Mouse (Mus musculus): ENCODE data around the gene Ppp1r15a. TPM values are rescaled to one million over a fixed set of nuclear protein-coding genes. Genes with fewer than 3 reads are reported as not detected.
"Not testable (repeated sequence)": the region's sequence is repeated elsewhere in the genome, so short reads cannot be mapped to it uniquely, and the experiment has no call there.

Ppp1r15a gene
- polyA plus RNA-seq, 1 experiment from 2014 or later: 17.5 TPM

DNA sequence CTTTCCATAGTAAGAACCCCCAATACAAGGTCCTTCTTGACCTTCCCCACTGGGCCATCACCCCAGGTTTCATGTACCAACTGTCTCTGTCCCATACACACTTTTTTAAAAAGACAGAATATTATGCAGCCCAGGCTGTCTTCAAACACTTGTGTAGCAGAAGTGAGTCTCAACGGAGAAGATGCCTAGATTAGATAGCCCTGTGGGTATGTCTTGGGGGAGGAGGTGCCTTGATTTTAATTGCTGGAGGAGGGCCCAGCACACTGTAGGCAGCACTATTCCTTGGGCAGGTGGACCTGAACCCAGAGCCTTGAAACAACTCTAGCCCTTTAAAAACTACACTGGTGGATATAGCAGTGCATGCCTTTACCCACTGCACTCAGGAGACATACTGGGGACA, 43.9 kb downstream of the Ppp1r15a start:
- Histone ChIP-seq H3K4me3 (ENCODE audit: low read depth, low read length) (no peak overlapping the region), H3K4me2 (no peak overlapping the region), H3K9me3 (ENCODE audit: low read depth, low read length) (no peaks in the 10 kb centered on the region), H3K4me1 (ENCODE audit: insufficient read depth) (no peaks in the 10 kb centered on the region), H3K9ac (no peak overlapping the region), H3K27ac (ENCODE audit: low read depth) (no peak overlapping the region), H3K36me3 (ENCODE audit: insufficient read depth) (no peaks in the 10 kb centered on the region), H3K27me3 (ENCODE audit: insufficient read depth, low read length) (no peaks in the 10 kb centered on the region)
- WGBS: 83% methylated on average over 1 of the region's 1 CpGs
- TF ChIP-seq CTCF (IDR thresholded peaks at IDR 0.05; ENCODE audit: low read depth): no peak
- no peak for DNase-seq
- ATAC-seq (ENCODE audit: insufficient read depth): no peak

DNA sequence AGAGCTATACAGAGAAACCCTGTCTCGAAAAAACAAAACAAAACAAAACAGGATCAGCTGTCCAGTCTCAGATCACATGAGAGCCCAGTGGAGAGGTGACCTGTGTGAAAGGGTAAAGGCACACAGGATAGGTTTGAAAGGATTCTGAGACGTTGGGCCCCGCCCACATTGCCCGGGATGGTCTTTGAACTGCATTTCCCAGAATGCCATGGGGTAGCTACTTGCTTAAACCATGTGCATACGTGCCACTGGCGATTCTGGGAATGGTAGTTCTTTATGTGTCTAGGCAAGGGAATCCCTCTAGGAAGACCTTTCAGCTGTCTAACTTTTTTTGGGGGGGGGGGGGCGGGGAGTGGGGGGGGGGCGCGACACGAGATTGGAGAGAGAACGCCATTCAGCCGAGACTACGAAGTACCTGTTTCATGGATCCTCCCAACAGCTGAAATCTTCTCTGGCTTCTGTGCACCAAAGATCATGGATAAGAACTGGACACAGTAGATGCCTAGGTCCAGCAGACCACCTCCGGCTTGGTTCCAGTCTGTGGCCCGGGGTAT, 44.6 kb downstream of the Ppp1r15a start, which contains the start of gene Tulp2:
Tulp2 (plus strand) TSS at position 504 of the 554 bp plus-strand sequence.
- Histone ChIP-seq H3K9me3 (ENCODE audit: low read depth, low read length) (no peaks in the 10 kb centered on the region), H3K4me3 (ENCODE audit: low read depth, low read length) (no peak within 1 kb of the TSS), H3K4me2 (no peak within 1 kb of the TSS), H3K36me3 (ENCODE audit: insufficient read depth) (no peaks in the 10 kb centered on the region), H3K27me3 (ENCODE audit: insufficient read depth, low read length) (no peaks in the 10 kb centered on the region), H3K4me1 (ENCODE audit: insufficient read depth) (no peaks in the 10 kb centered on the region), H3K9ac (no peak within 1 kb of the TSS), H3K27ac (ENCODE audit: low read depth) (no peak within 1 kb of the TSS)
- DNase-seq: peak; percentile 78
- no peak for TF ChIP-seq CTCF (IDR thresholded peaks at IDR 0.05; ENCODE audit: low read depth)
- WGBS: 57% methylated on average over 15 of the region's 15 CpGs
- peak; percentile 62 for ATAC-seq (ENCODE audit: insufficient read depth)

DNA sequence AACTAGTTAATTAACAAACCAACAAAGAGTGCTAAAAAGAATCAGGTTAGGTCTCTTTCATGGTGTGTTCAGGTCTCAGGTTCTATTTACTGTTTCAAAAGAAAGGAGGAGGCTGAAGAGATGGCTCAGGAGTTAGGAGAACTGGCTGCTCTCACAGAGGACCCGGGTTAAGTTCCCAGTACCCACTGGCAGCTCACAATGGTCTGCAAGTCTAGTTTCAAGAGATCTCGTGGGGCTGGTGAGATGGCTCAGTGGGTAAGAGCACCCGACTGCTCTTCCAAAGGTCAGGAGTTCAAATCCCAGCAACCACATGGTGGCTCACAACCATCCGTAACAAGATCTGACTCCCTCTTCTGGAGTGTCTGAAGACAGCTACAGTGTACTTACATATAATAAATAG, 45.8 kb downstream of the Ppp1r15a start:
- H3K9me3 ChIP-seq (ENCODE audit: low read depth, low read length); H3K4me3 ChIP-seq (ENCODE audit: low read depth, low read length); H3K9ac ChIP-seq; H3K4me2 ChIP-seq; H3K27me3 ChIP-seq (ENCODE audit: insufficient read depth, low read length); H3K27ac ChIP-seq (ENCODE audit: low read depth); H3K36me3 ChIP-seq (ENCODE audit: insufficient read depth); H3K4me1 ChIP-seq (ENCODE audit: insufficient read depth); ATAC-seq (ENCODE audit: insufficient read depth); DNase-seq: not testable (repeated sequence)
- 66% methylated on average over 3 of the region's 4 CpGs for WGBS

DNA sequence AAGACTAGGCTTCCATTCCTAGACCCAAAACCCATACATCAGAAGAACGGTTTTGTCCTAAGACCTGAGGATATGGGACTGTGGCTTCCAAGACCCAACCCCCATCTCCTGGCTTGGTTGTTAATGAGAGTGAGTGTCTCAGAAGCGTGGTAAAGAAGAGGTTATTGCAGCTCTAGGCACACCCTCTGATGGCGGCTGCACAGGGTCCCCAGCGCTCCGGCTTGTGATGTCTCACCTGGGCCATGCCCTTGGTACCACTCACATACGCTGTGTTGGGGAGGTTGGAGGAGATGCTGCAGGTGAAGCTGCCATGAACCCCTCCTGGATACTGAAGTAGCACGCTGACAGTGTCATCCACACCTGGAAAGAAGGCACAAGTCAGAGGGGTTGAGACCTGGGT, 47.3 kb downstream of the Ppp1r15a start:
- no peak for DNase-seq
- Histone ChIP-seq H3K9me3 (ENCODE audit: low read depth, low read length) (no peaks in the 10 kb centered on the region), H3K36me3 (ENCODE audit: insufficient read depth) (no peaks in the 10 kb centered on the region), H3K9ac (no peak overlapping the region), H3K4me3 (ENCODE audit: low read depth, low read length) (no peak overlapping the region), H3K27me3 (ENCODE audit: insufficient read depth, low read length) (no peaks in the 10 kb centered on the region), H3K4me2 (no peak overlapping the region), H3K27ac (ENCODE audit: low read depth) (no peak overlapping the region), H3K4me1 (ENCODE audit: insufficient read depth) (no peaks in the 10 kb centered on the region)
- no peak for TF ChIP-seq CTCF (IDR thresholded peaks at IDR 0.05; ENCODE audit: low read depth)
- no peak for ATAC-seq (ENCODE audit: insufficient read depth)
- 93% methylated on average over 7 of the region's 7 CpGs for WGBS

DNA sequence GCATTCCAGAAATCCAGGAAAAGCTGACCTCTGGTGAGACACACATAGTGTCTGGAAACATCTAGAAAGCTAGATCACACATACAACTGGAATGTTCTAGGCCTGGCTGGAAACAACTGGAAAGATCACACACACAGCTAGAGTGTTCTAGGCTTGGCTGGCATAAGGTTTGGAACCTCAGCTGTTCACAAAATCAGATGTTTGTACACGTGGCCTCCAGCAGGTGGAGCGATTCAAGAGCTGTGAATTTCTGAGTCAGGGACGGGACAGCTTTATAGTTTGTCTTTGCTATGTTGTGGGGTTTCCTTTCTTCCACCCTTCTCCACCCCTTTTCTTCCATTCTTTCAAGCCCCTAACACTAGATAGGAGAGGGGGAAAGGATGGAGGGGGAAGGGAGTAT, 49.1 kb downstream of the Ppp1r15a start:
- no peak overlapping the region for H3K27ac ChIP-seq (ENCODE audit: low read depth)
- no peak overlapping the region for H3K9ac ChIP-seq
- peak; percentile 73 for TF ChIP-seq CTCF (IDR thresholded peaks at IDR 0.05; ENCODE audit: low read depth)

DNA sequence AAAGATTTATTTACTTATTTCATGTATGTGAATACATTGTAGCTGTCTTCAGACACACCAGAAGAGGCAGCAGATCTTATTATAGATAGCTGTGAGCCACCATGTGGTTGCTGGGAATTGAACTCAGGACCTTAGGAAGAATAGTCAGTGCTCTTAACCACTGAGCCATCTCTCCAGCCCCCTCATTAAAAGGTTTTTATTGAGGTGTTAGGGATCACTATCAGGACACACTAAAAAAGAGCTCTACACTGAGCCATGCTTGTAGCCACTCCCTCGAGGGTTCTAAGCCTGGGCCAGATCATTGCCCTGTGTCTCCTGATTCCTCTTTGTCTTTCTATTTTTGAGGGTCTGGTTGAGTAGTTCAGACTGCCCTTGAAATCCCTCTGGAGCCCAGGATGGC, 49.6 kb downstream of the Ppp1r15a start:
- 49% methylated on average over 1 of the region's 1 CpGs for WGBS
- H3K4me1 ChIP-seq (ENCODE audit: insufficient read depth): no peaks in the 10 kb centered on the region
- DNase-seq (no peak), ATAC-seq (ENCODE audit: insufficient read depth) (no peak)
- no peak overlapping the region for H3K27ac ChIP-seq (ENCODE audit: low read depth)
- H3K4me2 ChIP-seq: no peak overlapping the region
- H3K9me3 ChIP-seq (ENCODE audit: low read depth, low read length): no peaks in the 10 kb centered on the region
- no peaks in the 10 kb centered on the region for H3K27me3 ChIP-seq (ENCODE audit: insufficient read depth, low read length)
- H3K36me3 ChIP-seq (ENCODE audit: insufficient read depth): no peaks in the 10 kb centered on the region
- TF ChIP-seq CTCF (IDR thresholded peaks at IDR 0.05; ENCODE audit: low read depth): no peak
- no peak overlapping the region for H3K4me3 ChIP-seq (ENCODE audit: low read depth, low read length)
- H3K9ac ChIP-seq: no peak overlapping the region

More for the DNA sequence above, 49.1 kb downstream of the Ppp1r15a start:
- ATAC-seq (ENCODE audit: insufficient read depth): no peak
- Histone ChIP-seq H3K36me3 (ENCODE audit: insufficient read depth) (no peaks in the 10 kb centered on the region), H3K4me3 (ENCODE audit: low read depth, low read length) (no peak overlapping the region), H3K27me3 (ENCODE audit: insufficient read depth, low read length) (no peaks in the 10 kb centered on the region), H3K4me2 (no peak overlapping the region), H3K4me1 (ENCODE audit: insufficient read depth) (no peaks in the 10 kb centered on the region), H3K9me3 (ENCODE audit: low read depth, low read length) (no peaks in the 10 kb centered on the region)
- peak; percentile 84 for DNase-seq
- 8% methylated on average over 3 of the region's 3 CpGs for WGBS

DNA sequence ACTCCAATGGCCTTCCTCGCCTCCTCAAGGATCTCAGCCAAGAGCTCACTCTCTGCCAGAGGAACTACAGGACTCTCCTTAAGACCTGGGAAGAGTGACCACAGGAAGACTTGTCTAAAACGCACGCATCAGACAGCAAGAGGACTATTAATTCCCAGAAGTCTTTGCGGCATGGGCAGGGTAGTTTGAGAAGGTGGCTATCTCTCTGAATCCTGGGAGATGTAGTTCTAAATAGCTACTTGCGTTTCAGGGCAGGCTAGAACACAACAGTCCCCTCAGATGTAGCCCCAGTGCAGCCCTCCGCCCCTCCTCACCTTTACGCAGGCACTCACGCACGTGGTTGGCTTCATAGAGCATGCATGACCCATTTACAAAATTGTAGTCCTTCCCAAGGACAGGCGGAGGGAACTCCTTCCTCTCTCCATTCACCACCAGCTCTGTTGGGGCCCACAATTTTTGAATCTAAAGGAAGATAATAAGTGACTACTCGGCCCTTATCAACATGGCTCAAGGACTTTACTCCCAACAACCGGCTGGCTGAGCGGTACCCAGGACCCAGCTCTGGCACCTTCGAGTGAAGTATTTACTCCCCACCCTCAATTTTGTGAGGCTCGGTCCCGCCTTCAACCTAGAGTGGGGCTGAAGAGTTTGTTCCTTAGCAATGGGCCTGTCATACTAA, 50.6 kb downstream of the Ppp1r15a start:
- no peak for TF ChIP-seq CTCF (IDR thresholded peaks at IDR 0.05; ENCODE audit: low read depth)
- H3K27ac ChIP-seq (ENCODE audit: low read depth): no peak overlapping the region
- no peaks in the 10 kb centered on the region for H3K36me3 ChIP-seq (ENCODE audit: insufficient read depth)
- ATAC-seq (ENCODE audit: insufficient read depth) (peak; percentile 5; the same call in 1 of the 2 replicates), DNase-seq (peak; percentile 59)
- 53% methylated on average over 16 of the region's 16 CpGs for WGBS
- no peaks in the 10 kb centered on the region for H3K4me1 ChIP-seq (ENCODE audit: insufficient read depth)
- no peaks in the 10 kb centered on the region for H3K27me3 ChIP-seq (ENCODE audit: insufficient read depth, low read length)
- H3K9me3 ChIP-seq (ENCODE audit: low read depth, low read length): no peaks in the 10 kb centered on the region
- H3K9ac ChIP-seq: peak overlapping the region; percentile 21; the same call in 1 of the 2 replicates
- peak overlapping the region; percentile 50 for H3K4me2 ChIP-seq
- peak overlapping the region; percentile 14; the same call in 1 of the 2 replicates for H3K4me3 ChIP-seq (ENCODE audit: low read depth, low read length)

Other genes with a start within 250 kb of the Ppp1r15a start
- not detected in 2 replicates for gene Slc6a21, start 248.8 kb downstream of the Ppp1r15a start, polyA plus RNA-seq (2014; fragmentation: Nextera tagmentation; extraction: Ambion mirVana)
- 11.4 and 15.7 TPM in 2 replicates for gene Trpm4, start 192.5 kb downstream of the Ppp1r15a start, polyA plus RNA-seq (2014; fragmentation: Nextera tagmentation; extraction: Ambion mirVana)
- 0.58 and 1.2 TPM in 2 replicates for gene Hrc, start 191.0 kb downstream of the Ppp1r15a start, polyA plus RNA-seq (2014; fragmentation: Nextera tagmentation; extraction: Ambion mirVana)
- gene Ppfia3, start 159.2 kb downstream of the Ppp1r15a start, polyA plus RNA-seq (2014; fragmentation: Nextera tagmentation; extraction: Ambion mirVana): 3.1 and 3.2 TPM in 2 replicates
- gene Lin7b, start 155.7 kb downstream of the Ppp1r15a start, polyA plus RNA-seq (2014; fragmentation: Nextera tagmentation; extraction: Ambion mirVana): 0.30 and 0.87 TPM in 2 replicates
- gene Snrnp70, start 130.5 kb downstream of the Ppp1r15a start, polyA plus RNA-seq (2014; fragmentation: Nextera tagmentation; extraction: Ambion mirVana): 74.0 and 88.2 TPM in 2 replicates
- gene Kcna7, start 120.6 kb downstream of the Ppp1r15a start, polyA plus RNA-seq (2014; fragmentation: Nextera tagmentation; extraction: Ambion mirVana): 0.08 TPM in 1 of 2 replicates, not detected in the other
- 1.9 and 2.2 TPM in 2 replicates for gene Ntf5, start 112.6 kb downstream of the Ppp1r15a start, polyA plus RNA-seq (2014; fragmentation: Nextera tagmentation; extraction: Ambion mirVana)
- gene Lhb, start 105.4 kb downstream of the Ppp1r15a start, polyA plus RNA-seq (2014; fragmentation: Nextera tagmentation; extraction: Ambion mirVana): not detected in 2 replicates
- gene Gys1, start 91.4 kb downstream of the Ppp1r15a start, polyA plus RNA-seq (2014; fragmentation: Nextera tagmentation; extraction: Ambion mirVana): 35.7 and 36.0 TPM in 2 replicates
- 163 and 173 TPM in 2 replicates for gene Ruvbl2, start 88.2 kb downstream of the Ppp1r15a start, polyA plus RNA-seq (2014; fragmentation: Nextera tagmentation; extraction: Ambion mirVana)
- gene Ftl1, start 66.4 kb downstream of the Ppp1r15a start, polyA plus RNA-seq (2014; fragmentation: Nextera tagmentation; extraction: Ambion mirVana): 4,463 and 4,749 TPM in 2 replicates
- 135 and 139 TPM in 2 replicates for gene Bax, start 59.4 kb downstream of the Ppp1r15a start, polyA plus RNA-seq (2014; fragmentation: Nextera tagmentation; extraction: Ambion mirVana)
- gene Tulp2, start 44.4 kb downstream of the Ppp1r15a start, polyA plus RNA-seq (2014; fragmentation: Nextera tagmentation; extraction: Ambion mirVana): 0.47 and 0.86 TPM in 2 replicates
- not detected in 2 replicates for gene Gm45808, start 39.5 kb downstream of the Ppp1r15a start, polyA plus RNA-seq (2014; fragmentation: Nextera tagmentation; extraction: Ambion mirVana)
- 3.0 and 3.3 TPM in 2 replicates for gene Dhdh, start 37.5 kb downstream of the Ppp1r15a start, polyA plus RNA-seq (2014; fragmentation: Nextera tagmentation; extraction: Ambion mirVana)
- gene Nucb1, start 15.9 kb downstream of the Ppp1r15a start, polyA plus RNA-seq (2014; fragmentation: Nextera tagmentation; extraction: Ambion mirVana): 194 and 201 TPM in 2 replicates
- gene Plekha4, start 62 bp upstream of the Ppp1r15a start, polyA plus RNA-seq (2014; fragmentation: Nextera tagmentation; extraction: Ambion mirVana): 1.9 and 2.1 TPM in 2 replicates
- 0.57 and 0.66 TPM in 2 replicates for gene Hsd17b14, start 28.6 kb upstream of the Ppp1r15a start, polyA plus RNA-seq (2014; fragmentation: Nextera tagmentation; extraction: Ambion mirVana)
- 48.9 and 53.4 TPM in 2 replicates for gene Bcat2, start 43.9 kb upstream of the Ppp1r15a start, polyA plus RNA-seq (2014; fragmentation: Nextera tagmentation; extraction: Ambion mirVana)
- not detected in 2 replicates for gene Fgf21, start 89.2 kb upstream of the Ppp1r15a start, polyA plus RNA-seq (2014; fragmentation: Nextera tagmentation; extraction: Ambion mirVana)
- 0.13 and 0.58 TPM in 2 replicates for gene Fut1, start 91.0 kb upstream of the Ppp1r15a start, polyA plus RNA-seq (2014; fragmentation: Nextera tagmentation; extraction: Ambion mirVana)
- gene Izumo1, start 95.5 kb upstream of the Ppp1r15a start, polyA plus RNA-seq (2014; fragmentation: Nextera tagmentation; extraction: Ambion mirVana): 0.28 and 0.35 TPM in 2 replicates
- gene Rasip1, start 101.2 kb upstream of the Ppp1r15a start, polyA plus RNA-seq (2014; fragmentation: Nextera tagmentation; extraction: Ambion mirVana): 29.4 and 35.3 TPM in 2 replicates
- 8.1 and 9.2 TPM in 2 replicates for gene Mamstr, start 113.7 kb upstream of the Ppp1r15a start, polyA plus RNA-seq (2014; fragmentation: Nextera tagmentation; extraction: Ambion mirVana)
- gene Fut2, start 140.1 kb upstream of the Ppp1r15a start, polyA plus RNA-seq (2014; fragmentation: Nextera tagmentation; extraction: Ambion mirVana): 0.22 and 0.75 TPM in 2 replicates
- 0.28 and 0.30 TPM in 2 replicates for gene Ntn5, start 157.8 kb upstream of the Ppp1r15a start, polyA plus RNA-seq (2014; fragmentation: Nextera tagmentation; extraction: Ambion mirVana)
- 0.08 TPM in 1 of 2 replicates, not detected in the other for gene Sec1, start 168.1 kb upstream of the Ppp1r15a start, polyA plus RNA-seq (2014; fragmentation: Nextera tagmentation; extraction: Ambion mirVana)
- 2.0 and 4.3 TPM in 2 replicates for gene Car11, start 173.6 kb upstream of the Ppp1r15a start, polyA plus RNA-seq (2014; fragmentation: Nextera tagmentation; extraction: Ambion mirVana)
- gene Dbp, start 178.8 kb upstream of the Ppp1r15a start, polyA plus RNA-seq (2014; fragmentation: Nextera tagmentation; extraction: Ambion mirVana): 2.1 TPM in 2 replicates
- gene Rpl18, start 189.2 kb upstream of the Ppp1r15a start, polyA plus RNA-seq (2014; fragmentation: Nextera tagmentation; extraction: Ambion mirVana): 1,245 and 1,303 TPM in 2 replicates
- 21.9 and 23.8 TPM in 2 replicates for gene Sphk2, start 191.7 kb upstream of the Ppp1r15a start, polyA plus RNA-seq (2014; fragmentation: Nextera tagmentation; extraction: Ambion mirVana)
- 0.92 and 1.1 TPM in 2 replicates for gene Fam83e, start 194.9 kb upstream of the Ppp1r15a start, polyA plus RNA-seq (2014; fragmentation: Nextera tagmentation; extraction: Ambion mirVana)
- gene Spaca4, start 199.5 kb upstream of the Ppp1r15a start, polyA plus RNA-seq (2014; fragmentation: Nextera tagmentation; extraction: Ambion mirVana): not detected in 2 replicates